16 mouse cellular contexts compared by ENCODE assay signal in the genomic region with DNA sequence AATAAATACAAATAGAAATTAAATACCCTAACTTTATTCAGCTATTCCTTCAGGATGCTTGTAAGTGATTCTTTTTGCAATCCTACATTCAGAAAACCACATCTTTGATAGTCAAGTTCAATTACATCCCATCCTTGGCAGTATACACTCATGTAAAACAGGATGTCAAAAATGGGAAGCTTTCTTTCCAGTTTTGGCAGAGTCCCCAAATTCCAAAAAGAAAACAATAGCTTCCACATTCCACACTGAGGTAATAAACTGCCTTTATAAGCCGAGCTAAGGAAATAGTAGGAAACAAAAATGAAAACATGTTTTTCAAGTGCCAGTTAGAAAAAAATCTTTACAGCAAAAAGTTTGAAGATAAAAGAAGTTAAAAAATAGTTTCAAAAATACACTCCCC. TPM values are rescaled to one million over a fixed set of nuclear protein-coding genes. Genes with fewer than 3 reads are reported as not detected.
DNase-seq lines count a peak whose midpoint lies in the region; ATAC-seq and TF ChIP-seq lines count a peak whose summit lies in the region.
"Had no signal": no experiment of that assay in that cellular context is flagged by ENCODE, and none has a peak within 500 bp of the region (broad histone marks: within the 10 kb centered on the region; RNA-seq: fewer than 3 reads in every experiment).

No protein-coding gene starts in this region.

- TF ChIP-seq POLR2A in limb, embryonic 14.5 days (IDR thresholded peaks at IDR 0.05; ENCODE audit: borderline replicate concordance, extremely low read depth, insufficient read depth, insufficient read length), result no peak

- 49% methylated on average over 1 of the region's 1 CpGs for WGBS in heart, embryonic 10.5 days
- WGBS in limb, embryonic 14.5 days, result 5% methylated on average over 1 of the region's 1 CpGs
- 85% methylated on average over 1 of the region's 1 CpGs for WGBS in limb, embryonic 10.5 days

- peak; percentile 46 to 71 for DNase-seq in heart, adult 9 months (ENCODE audit: low spot score in 2 of 2)
- DNase-seq in heart, embryonic 10.5 days (ENCODE audit: low spot score), result no peak
- peak; percentile 55 for DNase-seq in limb, embryonic 14.5 days (ENCODE audit: low spot score)
- no peak for DNase-seq in limb, embryonic 10.5 days (ENCODE audit: low spot score)
- DNase-seq in Muller cell, postnatal 12 days (ENCODE audit: inconsistent ontology term), result peak; percentile 85
- DNase-seq: cerebellum, postnatal 10 days; kidney, postnatal 25 days; thymus, postnatal 14 days had no signal

- H3K4me1 ChIP-seq in heart, embryonic 10.5 days, result no peaks in the 10 kb centered on the region
- no peaks in the 10 kb centered on the region for H3K4me1 ChIP-seq in limb, embryonic 14.5 days (ENCODE audit: control insufficient read depth, insufficient read depth, low read length)
- no peaks in the 10 kb centered on the region for H3K4me1 ChIP-seq in limb, embryonic 10.5 days
- no peaks in the 10 kb centered on the region for H3K4me1 ChIP-seq in brown adipose tissue, adult 24 weeks (ENCODE audit: control insufficient read depth, insufficient read depth, insufficient read length, low read length)
- H3K4me1 ChIP-seq: hindbrain, embryonic 10.5 days; limb, embryonic 12.5 days; neural tube, embryonic 12.5 days had no signal

- H3K4me2 ChIP-seq in limb, embryonic 14.5 days (replicated peaks; ENCODE audit: low read depth, low read length, severe bottlenecking), result no peak overlapping the region
- H3K4me2 ChIP-seq: limb, embryonic 12.5 days; neural tube, embryonic 12.5 days had no signal

- H3K27ac ChIP-seq in heart, embryonic 10.5 days, result no peak overlapping the region
- no peak overlapping the region for H3K27ac ChIP-seq in limb, embryonic 14.5 days (replicated peaks; ENCODE audit: low read depth, low read length)
- H3K27ac ChIP-seq in limb, embryonic 10.5 days, result no peak overlapping the region
- H3K27ac ChIP-seq in brown adipose tissue, adult 24 weeks (replicated peaks; ENCODE audit: low read depth, low read length), result peak overlapping the region; percentile 69; the same call in 1 of the 2 replicates
- H3K27ac ChIP-seq: hindbrain, embryonic 10.5 days; limb, embryonic 12.5 days; neural tube, embryonic 12.5 days had no signal

- no peak overlapping the region for H3K4me3 ChIP-seq in heart, embryonic 10.5 days
- no peak overlapping the region for H3K4me3 ChIP-seq in limb, embryonic 14.5 days (replicated peaks; ENCODE audit: low read length)
- no peak overlapping the region for H3K4me3 ChIP-seq in limb, embryonic 10.5 days
- no peak overlapping the region for H3K4me3 ChIP-seq in brown adipose tissue, adult 24 weeks (ENCODE audit: insufficient read depth, low read depth, low read length)
- H3K4me3 ChIP-seq: hindbrain, embryonic 10.5 days; limb, embryonic 12.5 days; neural tube, embryonic 12.5 days had no signal

- H3K36me3 ChIP-seq in heart, embryonic 10.5 days, result no peaks in the 10 kb centered on the region
- H3K36me3 ChIP-seq in limb, embryonic 14.5 days (ENCODE audit: control insufficient read depth, insufficient read depth, low read length), result no peaks in the 10 kb centered on the region
- H3K36me3 ChIP-seq in limb, embryonic 10.5 days, result no peaks in the 10 kb centered on the region
- H3K36me3 ChIP-seq: G1E; hindbrain, embryonic 10.5 days; limb, embryonic 12.5 days; neural tube, embryonic 12.5 days had no signal

- no peak for ATAC-seq in limb, embryonic 14.5 days (ENCODE audit: low FRiP score, low read depth)
- no peak for ATAC-seq in frontal cortex, adult (ENCODE audit: low TSS enrichment)
- ATAC-seq: CD4-positive, CD25-positive, alpha-beta regulatory T cell, adult 4 months; inflammation-experienced regulatory T-cells, adult 6 months had no signal

- H3K9ac ChIP-seq in limb, embryonic 14.5 days (ENCODE audit: low read depth, low read length, severe bottlenecking), result no peak overlapping the region
- H3K9ac ChIP-seq: limb, embryonic 12.5 days; neural tube, embryonic 12.5 days had no signal

- no peaks in the 10 kb centered on the region for H3K9me3 ChIP-seq in heart, embryonic 10.5 days
- H3K9me3 ChIP-seq in limb, embryonic 14.5 days (ENCODE audit: control insufficient read depth, low read length), result no peaks in the 10 kb centered on the region
- H3K9me3 ChIP-seq in limb, embryonic 10.5 days (replicated peaks), result no peaks in the 10 kb centered on the region
- H3K9me3 ChIP-seq: G1E; hindbrain, embryonic 10.5 days; limb, embryonic 12.5 days; neural tube, embryonic 12.5 days had no signal

- H3K27me3 ChIP-seq in heart, embryonic 10.5 days (ENCODE audit: insufficient read depth, poor library complexity, severe bottlenecking), result no peaks in the 10 kb centered on the region
- no peaks in the 10 kb centered on the region for H3K27me3 ChIP-seq in limb, embryonic 14.5 days (ENCODE audit: control insufficient read depth, insufficient read depth, low read length)
- no peaks in the 10 kb centered on the region for H3K27me3 ChIP-seq in limb, embryonic 10.5 days (ENCODE audit: low read depth, poor library complexity, severe bottlenecking)
- H3K27me3 ChIP-seq: limb, embryonic 12.5 days; neural tube, embryonic 12.5 days had no signal

RNA-seq across cellular contexts. Expression of a gene that starts 57.7 kb away (rescaled TPM):
- 0.06 and 0.72 TPM in 2 replicates for polyA plus RNA-seq in heart, embryonic 10.5 days (2016; fragmentation: Nextera tagmentation; extraction: Ambion mirVana)
- 88.2 and 105 TPM in 2 replicates for polyA plus RNA-seq in limb, embryonic 14.5 days (2012; rRNA removed)
- 55.4 and 57.0 TPM in 2 replicates for polyA plus RNA-seq in limb, embryonic 14.5 days (2014; fragmentation: Nextera tagmentation; extraction: Ambion mirVana)
- polyA plus RNA-seq in limb, embryonic 10.5 days (2016; fragmentation: Nextera tagmentation; extraction: Ambion mirVana), result 24.4 and 43.6 TPM in 2 replicates
- 7.4 and 13.9 TPM in 2 replicates for polyA plus RNA-seq in brown adipose tissue, adult 24 weeks (2012; ENCODE audit: insufficient read depth, insufficient read length, missing spikeins)
- polyA plus RNA-seq: CD4-positive, CD25-positive, alpha-beta regulatory T cell, adult 4 months; G1E; inflammation-experienced regulatory T-cells, adult 6 months had no signal

Comparison
In these comparisons a context has a peak if more than half of its experiments do, and no peak if none do; other contexts are left out.
1. DNase-seq: peak in heart, adult 9 months (2 of 2), limb, embryonic 14.5 days (single experiment) and Muller cell, postnatal 12 days (single experiment); none in heart, embryonic 10.5 days (single experiment) and limb, embryonic 10.5 days (single experiment).